Mouse (Mus musculus) myocyte (in vitro differentiated cells): ENCODE results near the gene Phf13. TPM values are rescaled to one million over a fixed set of nuclear protein-coding genes. Genes with fewer than 3 reads are reported as not detected.

Experiments
- H3K27me3 ChIP-seq: one replicate; pipeline ENCODE4 v1.6.1; 2011; ENCODE audit not compliant: control insufficient read depth, insufficient read depth, insufficient read length
- H3K36me3 ChIP-seq: one replicate; pipeline ENCODE4 v1.6.1; 2011; ENCODE audit not compliant: control insufficient read depth, insufficient read depth
- H3K4me2 ChIP-seq: one replicate; pipeline ENCODE4 v1.6.1; 2011; ENCODE audit warnings: low read depth, control low read depth
- H3K4me3 ChIP-seq: one replicate; pipeline ENCODE4 v1.5.1; 2011; ENCODE audit warnings: mild to moderate bottlenecking, control low read depth, moderate library complexity
- H3K79me2 ChIP-seq: one replicate; pipeline ENCODE4 v1.6.1; 2011; ENCODE audit not compliant: control insufficient read depth, insufficient read depth
- H3ac ChIP-seq: one replicate; pipeline ENCODE4 v1.6.1; 2011; ENCODE audit not compliant: control insufficient read depth, insufficient read length
- CEBPB ChIP-seq: IDR thresholded peaks from 2 replicates; pipeline ENCODE4 v1.6.1; 2011; ENCODE audit warnings: mild to moderate bottlenecking, moderate library complexity; ENCODE audit not compliant: poor library complexity, insufficient read depth, severe bottlenecking
- E2F4 ChIP-seq: IDR thresholded peaks from one replicate; pipeline ENCODE4 v1.6.1; 2011; ENCODE audit warnings: mild to moderate bottlenecking, control low read depth, moderate library complexity; ENCODE audit not compliant: insufficient read depth
- MAX ChIP-seq: IDR thresholded peaks from one replicate; pipeline ENCODE4 v1.6.1; 2011; ENCODE audit warnings: low read depth, mild to moderate bottlenecking, control low read depth
- MYOD1 ChIP-seq, 3 experiments: IDR thresholded peaks; one replicate each; pipeline ENCODE4 v1.6.1; 2011; ENCODE audit warnings: control low read depth in 2 of 3, low read depth in 2 of 3, mild to moderate bottlenecking in 2 of 3, moderate library complexity in 1 of 3; ENCODE audit not compliant: insufficient read length in 2 of 3, control insufficient read depth in 1 of 3
- MYOG ChIP-seq, 3 experiments: IDR thresholded peaks; one replicate each; pipeline ENCODE4 v1.6.1; 2011; ENCODE audit warnings: control low read depth in 2 of 3, low read depth in 2 of 3, mild to moderate bottlenecking in 2 of 3; ENCODE audit not compliant: insufficient read length in 2 of 3, control insufficient read depth in 1 of 3, insufficient read depth in 1 of 3
- POLR2A ChIP-seq: IDR thresholded peaks from one replicate; pipeline ENCODE4 v1.6.1; 2011; ENCODE audit warnings: low read depth, mild to moderate bottlenecking, control low read depth, moderate library complexity; ENCODE audit not compliant: insufficient read length
- POLR2AphosphoS2 ChIP-seq: IDR thresholded peaks from one replicate; pipeline ENCODE4 v1.6.1; 2011; ENCODE audit warnings: low read depth, control low read depth; ENCODE audit not compliant: insufficient read length
- REST ChIP-seq: IDR thresholded peaks from one replicate; pipeline ENCODE4 v1.6.1; 2011; ENCODE audit warnings: mild to moderate bottlenecking, control low read depth, moderate library complexity; ENCODE audit not compliant: insufficient read depth, insufficient read length
- SRF ChIP-seq: IDR thresholded peaks from one replicate; pipeline ENCODE4 v1.6.1; 2011; ENCODE audit warnings: low read depth; ENCODE audit not compliant: control insufficient read depth, insufficient read length
- TCF12 ChIP-seq: IDR thresholded peaks from one replicate; pipeline ENCODE4 v1.6.1; 2011; ENCODE audit warnings: mild to moderate bottlenecking, control low read depth; ENCODE audit not compliant: poor library complexity, insufficient read depth, severe bottlenecking
- TCF3 ChIP-seq: IDR thresholded peaks from one replicate; pipeline ENCODE4 v1.6.1; 2011; ENCODE audit warnings: low read depth, control low read depth; ENCODE audit not compliant: insufficient read length
- USF1 ChIP-seq: IDR thresholded peaks from one replicate; pipeline ENCODE4 v1.6.1; 2011; ENCODE audit warnings: low read depth, mild to moderate bottlenecking, control low read depth, moderate library complexity
- polyA plus RNA-seq: library from polyadenylated mRNA; unstranded; fragments of >200 nt; fragmentation: generic; extraction: Trizol; gene quantifications from one replicate; pipeline ENCODE4 v1.2.1, GENCODE M21; 2012; ENCODE audit warnings: missing spikeins

Gene Phf13
- polyA plus RNA-seq, 1 experiment: 13.5 TPM

DNA sequence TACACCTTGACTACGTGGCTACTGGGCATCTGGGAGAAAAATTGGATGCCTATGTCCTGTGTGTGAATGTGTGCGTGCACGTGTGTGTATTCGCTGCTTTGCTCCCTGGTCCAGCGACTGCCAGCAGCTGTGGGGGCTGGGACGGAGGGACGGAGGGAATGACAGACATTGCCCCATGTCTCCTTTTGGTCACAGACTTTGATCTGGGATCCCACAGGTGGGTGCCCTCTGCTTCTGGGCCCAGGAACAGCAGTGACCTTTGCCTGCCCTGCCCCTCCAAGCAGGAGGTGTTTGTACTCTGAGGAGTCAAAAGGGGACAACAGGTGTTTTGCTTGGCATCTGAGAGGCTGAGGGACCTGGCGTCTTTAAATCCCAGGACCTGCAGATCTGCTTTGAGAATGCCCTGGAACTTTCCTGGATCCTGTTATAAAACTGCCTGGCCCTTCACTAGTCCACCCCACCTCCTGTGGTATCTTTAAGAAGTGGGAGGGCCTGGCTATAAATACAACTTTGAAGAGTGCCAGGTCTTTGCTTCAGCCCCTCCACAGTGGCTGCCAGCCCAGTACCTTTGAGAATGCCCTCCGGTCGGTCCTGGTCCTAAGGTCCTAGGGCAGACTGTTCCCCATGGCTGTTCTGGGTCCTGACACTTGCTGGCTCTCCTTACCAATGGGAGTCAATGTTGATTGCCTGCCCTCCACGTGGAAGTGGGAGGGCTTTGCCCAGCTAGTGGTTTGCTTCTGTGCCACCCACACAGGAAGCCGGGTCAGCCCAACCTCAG is 17.2 kb upstream of the Phf13 start:
- Histone ChIP-seq H3ac (no peak overlapping the region), H3K36me3 (peaks cover 10% of the 10 kb centered on the region), H3K4me3 (no peak overlapping the region), H3K27me3 (no peaks in the 10 kb centered on the region), H3K79me2 (peaks cover 46% of the 10 kb centered on the region), H3K4me2 (peak overlapping the region; percentile 98)
- peak in 2 of 3 experiments; percentile 13 to 14 for TF ChIP-seq MYOD1 (IDR thresholded peaks at IDR 0.05; ENCODE audit: control insufficient read depth in 1 of 3, insufficient read length in 2 of 3, low read depth in 2 of 3)
- no peak for TF ChIP-seq SRF

- Histone ChIP-seq H3K4me3 (peak overlapping the region; percentile 55), H3K27me3 (no peaks in the 10 kb centered on the region), H3K36me3 (peaks cover 6% of the 10 kb centered on the region), H3K79me2 (peaks cover 46% of the 10 kb centered on the region), H3ac (no peak overlapping the region), H3K4me2 (peak overlapping the region; percentile 98)
- peak in 2 of 3 experiments; percentile 30 to 72 for TF ChIP-seq MYOG (IDR thresholded peaks at IDR 0.05; ENCODE audit: control insufficient read depth in 1 of 3, insufficient read depth in 1 of 3, insufficient read length in 2 of 3, low read depth in 2 of 3)
- TF ChIP-seq MYOD1 (IDR thresholded peaks at IDR 0.05; ENCODE audit: control insufficient read depth in 1 of 3, insufficient read length in 2 of 3, low read depth in 2 of 3): peak in 2 of 3 experiments; percentile 46 to 79
- TF ChIP-seq SRF: no peak
Observed at GRCm38 (mm10) chr4:152012109-152012508, 16.1 kb upstream of the Phf13 start.

DNA sequence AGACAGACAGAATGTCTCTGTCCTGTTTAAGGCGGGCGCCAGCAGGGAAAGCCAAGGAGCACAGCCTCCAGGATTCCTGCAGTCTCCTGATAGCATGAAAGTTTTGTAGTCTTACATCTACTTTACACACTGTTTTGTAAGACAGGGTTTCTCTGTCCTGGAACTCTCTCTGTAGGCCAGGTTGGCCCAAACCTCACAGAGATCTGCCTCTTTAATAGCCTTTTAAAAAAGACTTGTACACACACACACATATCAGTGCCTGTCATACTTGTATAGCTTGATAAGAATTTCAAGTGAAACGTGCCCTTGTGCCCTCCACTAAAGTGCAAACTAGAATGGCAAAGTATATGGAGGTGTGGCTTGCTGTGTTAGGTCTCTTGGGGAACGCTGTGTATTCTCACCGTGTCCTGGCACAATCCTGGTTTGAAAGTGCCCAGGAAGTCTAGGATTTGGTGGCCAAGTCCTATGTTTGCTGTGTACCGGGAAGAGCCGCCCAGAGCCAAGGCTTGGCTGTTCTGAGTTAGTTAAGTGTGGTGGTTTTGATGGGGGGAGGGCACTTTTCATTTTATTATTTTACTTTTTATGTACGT is 15.2 kb upstream of the Phf13 start:
- Histone ChIP-seq H3ac (no peak overlapping the region), H3K4me3 (peak overlapping the region; percentile 55), H3K36me3 (peaks cover 6% of the 10 kb centered on the region), H3K27me3 (no peaks in the 10 kb centered on the region), H3K4me2 (peak overlapping the region; percentile 98), H3K79me2 (peaks cover 46% of the 10 kb centered on the region)
- TF ChIP-seq MYOG (IDR thresholded peaks at IDR 0.05; ENCODE audit: control insufficient read depth in 1 of 3, insufficient read depth in 1 of 3, insufficient read length in 2 of 3, low read depth in 2 of 3) (no peak), TCF12 (no peak), USF1 (no peak), SRF (no peak), REST (no peak), TCF3 (no peak), POLR2AphosphoS2 (no peak), MAX (no peak), POLR2A (no peak), E2F4 (no peak), CEBPB (no peak), MYOD1 (IDR thresholded peaks at IDR 0.05; ENCODE audit: control insufficient read depth in 1 of 3, insufficient read length in 2 of 3, low read depth in 2 of 3) (no peak)

DNA sequence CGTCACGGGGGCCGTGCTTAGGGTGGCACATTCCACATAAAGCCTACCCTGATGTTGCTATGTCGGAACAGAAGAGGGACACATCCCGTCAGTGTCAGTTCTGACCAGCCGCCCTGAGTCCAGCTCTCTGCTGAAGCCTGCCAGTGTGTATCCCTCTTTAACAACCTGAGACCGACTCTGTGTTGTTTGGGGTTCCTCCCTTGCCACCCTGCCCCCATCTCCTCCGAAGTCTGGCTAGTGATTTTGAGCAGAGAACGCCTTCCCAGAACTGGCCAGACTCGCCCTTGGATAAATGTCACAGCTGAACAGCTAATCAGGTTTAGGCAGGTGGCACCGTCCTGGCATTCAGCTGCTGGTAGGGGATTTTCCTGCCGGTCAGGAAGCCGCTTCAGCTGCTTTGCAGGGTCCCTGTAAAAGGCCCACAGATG is 14.7 kb upstream of the Phf13 start:
- peak overlapping the region; percentile 55 for H3K4me3 ChIP-seq
- H3K36me3 ChIP-seq: peaks cover 4% of the 10 kb centered on the region
- peak overlapping the region; percentile 69 for H3ac ChIP-seq
- TF ChIP-seq CEBPB (no peak), E2F4 (no peak), TCF3 (peak; percentile 36), MYOG (IDR thresholded peaks at IDR 0.05; ENCODE audit: control insufficient read depth in 1 of 3, insufficient read depth in 1 of 3, insufficient read length in 2 of 3, low read depth in 2 of 3) (peak; percentile 52 to 91 (median 88)), POLR2A (peak; percentile 47), TCF12 (peak; percentile 45), POLR2AphosphoS2 (peak; percentile 57), MYOD1 (IDR thresholded peaks at IDR 0.05; ENCODE audit: control insufficient read depth in 1 of 3, insufficient read length in 2 of 3, low read depth in 2 of 3) (peak; percentile 32 to 83 (median 77))
- peak overlapping the region; percentile 98 for H3K4me2 ChIP-seq
- peaks cover 44% of the 10 kb centered on the region for H3K79me2 ChIP-seq
- no peaks in the 10 kb centered on the region for H3K27me3 ChIP-seq

GRCm38 (mm10) chr4:152010091-152010706 is 14.1 kb upstream of the Phf13 start:
- TF ChIP-seq MYOD1 (IDR thresholded peaks at IDR 0.05; ENCODE audit: control insufficient read depth in 1 of 3, insufficient read length in 2 of 3, low read depth in 2 of 3): peak in 1 of 3 experiments; percentile 1
- TF ChIP-seq E2F4: no peak
- peak; percentile 89 for TF ChIP-seq USF1
- peak; percentile 68 for TF ChIP-seq SRF
- no peak for TF ChIP-seq TCF3
- TF ChIP-seq POLR2A: no peak
- peak; percentile 8 for TF ChIP-seq POLR2AphosphoS2
- peak; percentile 86 for TF ChIP-seq MAX
- H3K79me2 ChIP-seq: peaks cover 42% of the 10 kb centered on the region
- H3K27me3 ChIP-seq: no peaks in the 10 kb centered on the region
- H3K4me2 ChIP-seq: peak overlapping the region; percentile 98
- H3K36me3 ChIP-seq: peaks cover 3% of the 10 kb centered on the region
- peak overlapping the region; percentile 69 for H3ac ChIP-seq
- H3K4me3 ChIP-seq: peak overlapping the region; percentile 55
